Mouse (Mus musculus) liver, adult 2 months (tissue): ENCODE measurements around the gene Treml4. TPM values are rescaled to one million over a fixed set of nuclear protein-coding genes. Genes with fewer than 3 reads are reported as not detected.

Experiments
- DNase-seq: peaks from one replicate; pipeline ENCODE4 v3.0.0-alpha.2; 2011; ENCODE audit warnings: low read depth, low spot score; ENCODE audit errors: extremely low read depth
- H3K27ac ChIP-seq: fragments of 200-500 bp; replicated peaks from 2 replicates; pipeline ENCODE4 v1.5.1; 2012; ENCODE audit warnings: low read depth, mild to moderate bottlenecking, control low read depth, inconsistent platforms, low read length; ENCODE audit not compliant: insufficient read depth
- H3K27me3 ChIP-seq: fragments of 200-500 bp; 2 replicates; pipeline ENCODE4 v1.6.1; 2012; ENCODE audit warnings: mild to moderate bottlenecking, moderate library complexity, low read length, inconsistent platforms; ENCODE audit not compliant: control insufficient read depth, insufficient read depth
- H3K36me3 ChIP-seq: fragments of 200-500 bp; 2 replicates; pipeline ENCODE4 v1.6.1; 2012; ENCODE audit warnings: low read length, inconsistent platforms; ENCODE audit not compliant: control insufficient read depth, insufficient read depth
- H3K4me1 ChIP-seq: fragments of 200-500 bp; 2 replicates; pipeline ENCODE4 v1.6.1; 2011; ENCODE audit warnings: low read length; ENCODE audit not compliant: control insufficient read depth, insufficient read depth
- H3K4me3 ChIP-seq: fragments of 200-500 bp; 2 replicates; pipeline ENCODE4 v1.5.1; 2011; ENCODE audit warnings: low read depth, mild to moderate bottlenecking, control low read depth, low read length, moderate library complexity; ENCODE audit not compliant: insufficient read depth
- H3K79me2 ChIP-seq: fragments of 200-500 bp; 2 replicates; pipeline ENCODE4 v1.6.1; 2012; ENCODE audit warnings: inconsistent platforms, mild to moderate bottlenecking, low read length, moderate library complexity; ENCODE audit not compliant: control insufficient read depth, insufficient read depth
- H3K9ac ChIP-seq: fragments of 200-500 bp; 2 replicates; pipeline ENCODE4 v1.6.1; 2012; ENCODE audit warnings: low read depth, mild to moderate bottlenecking, control low read depth, inconsistent platforms, low read length
- CTCF ChIP-seq: fragments of 200-500 bp; IDR thresholded peaks from 2 replicates; pipeline ENCODE4 v1.5.1; 2011; ENCODE audit warnings: low read depth, low read length, control low read depth
- POLR2A ChIP-seq: fragments of 200-500 bp; IDR thresholded peaks from 2 replicates; pipeline ENCODE4 v1.6.1; 2011; ENCODE audit warnings: low read length, control low read depth; ENCODE audit not compliant: insufficient read depth; ENCODE audit errors: extremely low read depth
- WGBS: fragments of 180-500 bp; shearing (Covaris S2); methylation state at CpG from one replicate; pipeline ENCODE4 v1.1.7; 2018; 5-methylcytosine and 5-hydroxymethylcytosine counted together
- polyA plus RNA-seq: library from polyadenylated mRNA; depleted of rRNA; stranded (reverse); fragments of >200 nt; gene quantifications from 2 replicates; pipeline ENCODE4 v1.2.3, GENCODE M21; 2012
- total RNA-seq: library from RNA; depleted of rRNA; stranded (reverse); fragments of >200 nt; gene quantifications from 2 replicates; pipeline ENCODE4 v1.2.3, GENCODE M21; 2014

Gene Treml4
- total and polyA plus RNA-seq, 2 experiments, result 4.2 to 4.6 TPM

- 67% methylated on average over 2 of the region's 2 CpGs for WGBS
- Histone ChIP-seq H3K4me3 (no peak overlapping the region), H3K36me3 (no peaks in the 10 kb centered on the region), H3K79me2 (no peaks in the 10 kb centered on the region), H3K27ac (no peak overlapping the region), H3K27me3 (no peaks in the 10 kb centered on the region), H3K9ac (no peak overlapping the region), H3K4me1 (no peaks in the 10 kb centered on the region)
- no peak for DNase-seq
- no peak for TF ChIP-seq POLR2A
- TF ChIP-seq CTCF, result no peak
Observed at GRCm38 (mm10) chr17:48287276-48287675, 23.2 kb downstream of the Treml4 start.

- Histone ChIP-seq H3K27ac (no peak overlapping the region), H3K4me1 (no peaks in the 10 kb centered on the region), H3K27me3 (no peaks in the 10 kb centered on the region), H3K79me2 (no peaks in the 10 kb centered on the region), H3K36me3 (no peaks in the 10 kb centered on the region), H3K4me3 (no peak overlapping the region), H3K9ac (no peak overlapping the region)
- no peak for TF ChIP-seq POLR2A
- no peak for TF ChIP-seq CTCF
- DNase-seq, result no peak
- WGBS, result 77% methylated on average over 5 of the region's 5 CpGs
Observed at GRCm38 (mm10) chr17:48293500-48294194, 29.6 kb downstream of the Treml4 start.

- no peak for DNase-seq
- TF ChIP-seq CTCF (no peak), POLR2A (no peak)
- Histone ChIP-seq H3K27me3 (no peaks in the 10 kb centered on the region), H3K36me3 (no peaks in the 10 kb centered on the region), H3K79me2 (no peaks in the 10 kb centered on the region), H3K27ac (no peak within 1 kb of the TSS), H3K9ac (no peak within 1 kb of the TSS), H3K4me1 (no peaks in the 10 kb centered on the region), H3K4me3 (peak within 1 kb of the TSS; percentile 15; the same call in 1 of the 2 replicates)
- 48% methylated on average over 3 of the region's 4 CpGs for WGBS
Observed at GRCm38 (mm10) chr17:48299203-48299602, 35.1 kb downstream of the Treml4 start, which contains the start of gene Treml2. Treml2 (plus strand) TSS chr17:48299498.

- Histone ChIP-seq H3K36me3 (no peaks in the 10 kb centered on the region), H3K27me3 (no peaks in the 10 kb centered on the region), H3K79me2 (no peaks in the 10 kb centered on the region), H3K27ac (no peak overlapping the region), H3K4me1 (no peaks in the 10 kb centered on the region), H3K4me3 (no peak overlapping the region), H3K9ac (no peak overlapping the region)
- no peak for TF ChIP-seq CTCF
- TF ChIP-seq POLR2A, result no peak
- 56% methylated on average over 5 of the region's 7 CpGs for WGBS
- DNase-seq, result no peak
Observed at GRCm38 (mm10) chr17:48299756-48300155, 35.7 kb downstream of the Treml4 start.

GRCm38 (mm10) chr17:48300199-48300598, 36.1 kb downstream of the Treml4 start:
- no peak for TF ChIP-seq CTCF
- no peak for TF ChIP-seq POLR2A
- H3K4me1 ChIP-seq, result no peaks in the 10 kb centered on the region
- DNase-seq, result no peak

DNA sequence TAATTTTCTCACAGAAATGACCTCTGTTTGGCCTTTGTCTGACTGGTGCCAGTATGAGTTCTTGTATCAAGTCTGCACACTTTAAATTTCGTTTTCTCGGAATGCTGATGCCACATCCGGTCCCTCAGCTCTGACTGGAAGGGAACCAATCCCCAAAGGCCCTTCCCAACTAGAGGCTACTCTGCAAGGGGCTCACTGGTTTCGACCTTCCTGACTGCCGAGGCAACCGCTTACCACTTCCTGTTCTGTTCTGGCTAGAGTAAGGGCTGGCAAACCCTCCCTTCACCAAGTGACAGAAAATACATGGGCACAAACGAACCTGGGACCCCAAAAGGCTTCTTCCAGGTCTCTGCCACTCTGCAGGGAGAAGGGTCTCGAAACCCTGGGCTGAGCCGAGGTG, 36.8 kb downstream of the Treml4 start:
- 68% methylated on average over 9 of the region's 9 CpGs for WGBS
- no peaks in the 10 kb centered on the region for H3K79me2 ChIP-seq
- no peak overlapping the region for H3K9ac ChIP-seq
- no peaks in the 10 kb centered on the region for H3K27me3 ChIP-seq
- peak; percentile 6 for DNase-seq
- H3K27ac ChIP-seq, result no peak overlapping the region
- no peaks in the 10 kb centered on the region for H3K4me1 ChIP-seq
- no peak overlapping the region for H3K4me3 ChIP-seq
- no peak for TF ChIP-seq CTCF
- TF ChIP-seq POLR2A, result no peak
- H3K36me3 ChIP-seq, result no peaks in the 10 kb centered on the region

More at GRCm38 (mm10) chr17:48300199-48300598, 36.1 kb downstream of the Treml4 start:
- 63% methylated on average over 7 of the region's 7 CpGs for WGBS
- H3K27me3 ChIP-seq, result no peaks in the 10 kb centered on the region
- H3K4me3 ChIP-seq, result peak overlapping the region; percentile 15; the same call in 1 of the 2 replicates
- H3K27ac ChIP-seq, result no peak overlapping the region
- no peaks in the 10 kb centered on the region for H3K36me3 ChIP-seq
- no peak overlapping the region for H3K9ac ChIP-seq
- H3K79me2 ChIP-seq, result no peaks in the 10 kb centered on the region
